Mouse (Mus musculus): ENCODE results near the gene Spata32.

DNA sequence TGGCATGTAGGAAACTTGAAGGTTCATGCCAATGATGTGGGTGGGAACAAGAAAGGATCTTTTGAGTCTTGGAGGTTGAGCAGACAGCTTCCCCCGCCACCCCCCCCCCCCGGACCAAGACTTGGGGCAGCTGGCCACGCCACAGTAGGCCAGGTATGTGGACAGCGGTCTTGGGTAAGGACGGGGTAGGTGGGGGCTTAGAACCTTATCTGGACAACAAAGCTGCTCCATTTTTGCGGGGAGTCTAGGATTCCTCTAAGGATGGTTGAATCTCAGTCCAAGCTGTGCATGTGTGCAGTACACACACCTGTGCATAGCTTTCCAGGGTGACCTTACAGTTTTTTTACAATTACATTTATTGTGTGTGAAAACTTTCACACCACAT is 277 bp upstream of the Spata32 start:
- TF ChIP-seq CTCF (IDR thresholded peaks at IDR 0.05) (no peak), EP300 (IDR thresholded peaks at IDR 0.05) (no peak)

Data from lung, postnatal 0 days (tissue).